Mouse (Mus musculus) heart, postnatal 10 days (tissue): ENCODE results near the gene Cep95. TPM values are rescaled to one million over a fixed set of nuclear protein-coding genes. Genes with fewer than 3 reads are reported as not detected.

Experiments
- microRNA-seq, 2 experiments: library from miRNA; unstranded; fragments of <30 nt; microRNA quantifications; one replicate each; pipeline ENCODE4 v1.2.0; 2022
- total RNA-seq, 2 experiments: library from RNA; stranded (reverse); gene quantifications; 2 replicates each; pipeline ENCODE4 v1.2.3; 2021

Gene Cep95
- total RNA-seq, 2 experiments from 2014 or later = 7.7 to 10.5 TPM

Small RNA genes within 50 kb of the gene (microRNA-seq; reads per million reads assigned to microRNA genes)
- gene Gm25994 (0 reads per million in 2 experiments), gene Mir3064 (10.9 to 22.2 reads per million in 2 experiments)

Other genes starting within 250 kb of the Cep95 start
- 10 to 100 TPM; 40.1 to 40.3 TPM for gene Tex2, start 175.8 kb upstream of the Cep95 start, total RNA-seq
- gene Pecam1, start 38.6 kb upstream of the Cep95 start, total RNA-seq = 100 to 1,000 TPM; 214 to 220 TPM
- 1 to 10 TPM in 1 of 2 experiments, under 1 TPM in 1; 0.94 to 1.1 TPM for gene Milr1, start 38.0 kb upstream of the Cep95 start, total RNA-seq
- 1 to 10 TPM; 3.7 to 4.3 TPM for gene Polg2, start 9.7 kb upstream of the Cep95 start, total RNA-seq
- 100 to 1,000 TPM; 513 to 524 TPM for gene Ddx5, start 67 bp upstream of the Cep95 start, total RNA-seq
- 10 to 100 TPM; 38.8 to 46.9 TPM for gene Smurf2, start 131.5 kb downstream of the Cep95 start, total RNA-seq
- 100 to 1,000 TPM; 104 to 112 TPM for gene Kpna2, start 210.3 kb downstream of the Cep95 start, total RNA-seq
- 1 to 10 TPM; 3.2 to 3.8 TPM for gene 1810010H24Rik, start 236.4 kb downstream of the Cep95 start, total RNA-seq